Mouse (Mus musculus) stomach, postnatal 0 days (tissue): ENCODE data around the gene Hoxd11.

ENCODE experiments used
- CTCF ChIP-seq: IDR thresholded peaks from 2 replicates; pipeline ENCODE4 v1.5.1; 2016; ENCODE audit warnings: antibody characterized with exemption, low read depth, mild to moderate bottlenecking, moderate library complexity
- EP300 ChIP-seq: optimal IDR thresholded peaks from 2 replicates; pipeline ENCODE3; 2016; ENCODE audit warnings: antibody characterized with exemption

- no peak for TF ChIP-seq CTCF
- no peak for TF ChIP-seq EP300
Measured at GRCm38 (mm10) chr2:74685059-74685603, 5.8 kb downstream of the Hoxd11 start.
